Mouse (Mus musculus) layer of hippocampus, adult 18-20 months (tissue): ENCODE data around the gene Csrnp1. TPM values are rescaled to one million over a fixed set of nuclear protein-coding genes. Genes with fewer than 3 reads are reported as not detected.

Experiments
- DNase-seq, 2 experiments: peaks; one replicate each; pipeline ENCODE4 v3.0.0; 2022; ENCODE audit warnings: low spot score in 2 of 2
- total RNA-seq, 2 experiments: library from RNA; stranded (reverse); gene quantifications; 2 replicates each; pipeline ENCODE4 v1.2.3; 2021

The Csrnp1 gene
- total RNA-seq, 2 experiments from 2014 or later, result 13.1 to 15.7 TPM

- no peak for DNase-seq
Observed at GRCm38 (mm10) chr9:119978151-119978810, 6.2 kb downstream of the Csrnp1 start.

- peak in 1 of 2 experiments; percentile 68 for DNase-seq
Observed at GRCm38 (mm10) chr9:119977557-119978060, 6.8 kb downstream of the Csrnp1 start.

DNA sequence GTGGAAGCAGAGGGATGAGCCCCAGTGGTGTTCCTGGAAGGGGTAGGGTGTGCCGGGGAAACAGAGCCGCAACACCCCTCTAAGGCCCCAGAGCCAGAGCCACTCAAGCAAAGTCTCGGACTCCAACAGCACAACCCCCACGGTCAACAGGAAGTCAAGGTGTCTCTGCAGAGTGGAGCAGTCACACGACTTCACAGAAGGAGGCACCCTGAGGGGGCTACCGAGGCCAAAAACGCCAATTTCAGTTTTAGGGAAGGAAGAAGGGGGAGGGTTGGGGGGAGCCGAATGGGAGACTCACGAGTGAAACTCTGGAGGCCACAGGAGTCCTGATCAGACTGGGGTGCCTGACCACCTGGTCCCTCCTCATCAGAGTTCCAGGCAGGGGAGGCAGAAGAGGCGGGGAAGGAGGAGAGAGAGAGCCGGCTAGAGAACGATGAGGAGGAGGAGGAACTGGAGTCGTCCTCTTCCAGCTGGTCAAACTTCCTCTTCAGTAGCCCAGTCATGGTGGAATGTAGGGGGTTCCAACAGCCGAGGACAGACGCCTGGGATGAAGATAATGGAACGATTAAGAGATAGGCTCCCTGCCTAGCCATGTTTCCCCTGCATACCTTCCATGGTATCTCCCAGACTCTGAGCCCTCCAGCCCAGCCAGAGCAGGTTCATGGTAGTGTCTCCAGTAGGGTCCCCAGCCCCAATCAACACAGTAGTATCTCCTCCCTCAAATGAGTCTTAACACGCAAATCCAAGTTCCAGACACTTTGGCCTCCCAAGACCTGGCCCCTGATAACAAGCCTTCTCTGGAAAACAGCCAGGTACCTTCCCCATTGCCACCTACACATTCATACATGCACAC lies 7.5 kb downstream of the Csrnp1 start:
- no peak for DNase-seq

DNA sequence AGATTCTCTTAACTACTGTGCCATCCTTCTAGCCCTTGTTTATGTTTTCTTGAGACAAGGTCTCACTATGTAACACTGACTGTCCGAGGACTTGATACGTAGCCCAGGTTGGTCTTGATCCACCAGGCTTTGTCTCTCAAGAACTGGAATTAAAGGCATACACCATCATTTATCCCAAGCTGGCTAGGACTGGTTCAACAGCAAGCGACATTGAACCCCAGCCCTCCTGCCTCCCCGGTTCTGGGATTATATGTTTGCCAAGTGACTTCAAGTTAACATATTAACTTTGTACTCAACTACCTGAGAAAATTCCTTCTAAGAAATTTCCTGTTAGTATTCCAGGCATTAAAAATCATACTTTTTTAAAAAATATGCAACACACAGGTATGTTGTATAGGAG lies 9.2 kb downstream of the Csrnp1 start:
- no peak for DNase-seq

DNA sequence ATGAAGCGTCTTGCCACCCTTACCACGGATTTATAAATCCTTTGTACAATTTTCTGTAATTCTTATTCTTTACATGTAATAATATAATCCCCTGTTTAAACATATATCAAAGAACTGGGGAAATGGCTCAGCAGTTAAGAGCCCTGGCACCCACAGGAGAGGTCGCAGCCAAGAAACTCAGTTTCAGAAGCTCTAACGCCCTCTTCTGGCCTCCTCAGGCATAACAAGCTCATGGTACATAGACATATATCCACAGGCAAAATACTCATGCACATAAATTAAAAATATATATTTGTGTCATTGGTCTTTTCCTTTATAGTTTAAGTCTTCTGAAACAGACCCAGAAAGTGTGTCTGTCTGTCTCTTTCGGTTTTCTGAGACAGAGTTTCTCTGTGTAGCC lies 9.8 kb downstream of the Csrnp1 start:
- DNase-seq, result no peak

DNA sequence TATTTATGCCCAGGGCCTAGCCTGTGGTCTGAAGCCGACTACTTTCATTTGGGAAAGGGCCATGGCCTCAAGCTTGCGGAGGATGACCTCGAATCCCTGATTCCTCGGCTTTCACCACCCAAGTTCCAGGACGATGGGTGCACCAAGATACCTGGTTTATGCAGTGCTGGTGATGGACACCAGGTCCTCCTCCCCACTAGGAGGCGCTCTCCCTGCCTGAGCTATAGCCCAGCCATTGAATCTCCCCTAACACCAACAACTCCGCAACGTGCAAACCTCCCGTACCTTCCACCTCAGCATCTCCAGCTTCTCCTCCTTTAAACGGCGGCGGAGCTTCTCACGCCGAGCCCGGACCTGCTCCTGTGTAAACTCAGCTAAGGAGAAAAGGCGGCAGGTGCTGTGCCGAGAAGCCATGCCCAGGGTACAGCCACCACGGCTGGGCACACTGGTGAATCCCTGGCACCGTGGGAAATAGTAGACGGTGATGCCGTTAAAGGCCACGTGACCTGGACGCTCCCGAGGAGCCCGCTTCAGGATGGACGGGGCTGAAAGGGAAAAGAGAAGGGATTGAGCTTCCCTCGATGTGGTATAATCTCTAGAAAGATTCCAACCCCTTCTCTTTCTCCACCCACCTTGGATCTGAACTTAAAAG lies 10.5 kb downstream of the Csrnp1 start:
- DNase-seq, result no peak

DNA sequence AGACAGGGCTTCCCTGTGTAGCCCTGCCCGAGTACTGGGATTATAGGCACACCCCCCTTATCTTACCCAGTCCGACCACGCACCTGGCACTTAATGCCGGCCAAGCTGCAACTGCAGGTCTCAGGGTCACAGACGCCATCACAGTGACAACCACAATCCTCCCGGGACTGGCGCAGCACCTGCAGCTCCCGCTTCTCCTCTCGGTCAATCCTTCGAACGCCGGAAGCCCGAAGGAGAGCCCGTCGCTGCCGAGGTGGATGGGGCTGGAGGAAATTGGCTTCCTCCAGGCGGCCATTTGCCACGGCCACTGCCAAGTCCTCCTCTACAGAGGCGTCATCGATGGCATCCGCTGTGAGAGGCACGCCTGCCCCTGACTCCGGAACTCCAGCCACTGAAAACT lies 11.2 kb downstream of the Csrnp1 start:
- DNase-seq, result no peak

DNA sequence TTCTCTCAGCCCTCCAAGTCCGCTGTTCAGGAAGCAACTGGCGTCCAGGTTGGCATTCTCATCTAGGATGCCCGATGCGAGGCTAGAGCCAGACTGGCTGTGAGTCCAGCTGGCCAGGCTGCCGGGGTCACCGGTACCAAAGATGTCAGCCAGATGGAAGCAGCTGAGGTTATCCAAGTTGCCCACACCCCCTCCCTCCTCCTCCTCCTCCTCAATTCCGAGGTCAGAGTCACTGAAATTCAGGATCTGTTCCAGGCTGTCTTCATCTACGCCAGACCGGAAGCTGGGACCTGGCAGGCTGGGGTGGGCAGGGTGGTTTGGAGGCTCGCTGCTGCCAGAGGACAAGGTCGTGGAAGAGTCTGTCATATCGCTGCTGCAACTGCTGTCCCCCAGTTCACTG lies 11.9 kb downstream of the Csrnp1 start:
- no peak for DNase-seq

GRCm38 (mm10) chr9:119972166-119972565 lies 12.3 kb downstream of the Csrnp1 start:
- no peak for DNase-seq

GRCm38 (mm10) chr9:119970763-119971656 lies 13.4 kb downstream of the Csrnp1 start:
- peak in 1 of 2 experiments; percentile 56 for DNase-seq

GRCm38 (mm10) chr9:119970221-119970620 lies 14.2 kb downstream of the Csrnp1 start:
- no peak for DNase-seq

- DNase-seq, result no peak
Observed at GRCm38 (mm10) chr9:119969811-119970210, 14.6 kb downstream of the Csrnp1 start.

- DNase-seq, result no peak
Observed at GRCm38 (mm10) chr9:119966221-119966910, 18.1 kb downstream of the Csrnp1 start.

DNA sequence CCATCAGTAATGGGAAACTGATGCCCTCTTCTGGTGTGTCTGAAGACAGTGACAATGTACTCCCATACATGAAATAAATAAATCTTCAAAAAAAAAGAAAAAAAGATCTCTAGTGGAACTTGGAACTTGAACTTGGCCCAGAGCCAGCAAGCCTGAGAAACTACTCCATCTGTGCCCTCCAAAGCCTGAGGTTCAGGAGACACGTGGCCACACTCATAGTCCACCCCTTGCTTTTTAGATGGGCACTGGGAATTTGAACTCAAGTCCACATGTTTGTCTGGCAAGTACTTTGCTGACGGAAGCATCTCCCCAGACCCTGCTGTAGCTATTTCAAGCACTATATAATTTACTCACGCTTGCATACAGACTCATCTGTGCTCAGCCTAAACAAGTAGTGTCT lies 19.3 kb downstream of the Csrnp1 start:
- DNase-seq, result no peak

- DNase-seq, result no peak
Observed at GRCm38 (mm10) chr9:119964206-119964605, 20.3 kb downstream of the Csrnp1 start.

DNA sequence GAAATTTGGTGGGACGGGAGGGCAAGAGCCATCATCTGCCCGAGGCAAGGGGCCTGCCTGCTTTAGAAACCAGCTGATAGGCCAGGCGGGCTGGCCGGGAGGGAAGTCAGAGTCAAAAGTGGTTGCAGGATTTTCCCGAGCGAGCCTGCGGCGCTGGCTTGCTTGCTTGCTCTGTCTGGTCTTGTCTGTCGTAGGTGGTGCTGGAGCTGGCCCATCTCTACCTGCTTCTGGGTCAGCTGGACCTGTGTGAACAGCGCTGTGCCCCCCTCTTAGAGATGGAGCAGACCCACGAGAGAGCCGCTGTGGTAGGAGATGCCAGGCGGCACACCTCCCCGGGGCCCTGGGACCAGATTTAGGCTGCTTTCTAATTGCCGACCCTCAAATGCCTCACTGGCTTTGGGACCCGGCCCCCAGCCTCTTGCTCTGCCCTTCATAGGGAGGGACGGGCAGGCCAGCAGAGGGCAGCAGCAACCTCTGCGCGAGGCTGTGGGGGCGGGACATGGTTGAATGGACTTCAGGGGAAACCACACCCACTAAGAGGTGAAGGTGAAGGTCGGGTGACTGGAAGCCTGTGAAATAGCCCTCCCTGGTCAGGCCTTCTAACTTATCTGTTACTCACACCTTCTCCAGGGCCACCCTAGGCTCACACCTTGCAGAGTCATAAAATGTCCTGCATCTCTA lies 21.3 kb downstream of the Csrnp1 start:
- DNase-seq, result no peak

DNA sequence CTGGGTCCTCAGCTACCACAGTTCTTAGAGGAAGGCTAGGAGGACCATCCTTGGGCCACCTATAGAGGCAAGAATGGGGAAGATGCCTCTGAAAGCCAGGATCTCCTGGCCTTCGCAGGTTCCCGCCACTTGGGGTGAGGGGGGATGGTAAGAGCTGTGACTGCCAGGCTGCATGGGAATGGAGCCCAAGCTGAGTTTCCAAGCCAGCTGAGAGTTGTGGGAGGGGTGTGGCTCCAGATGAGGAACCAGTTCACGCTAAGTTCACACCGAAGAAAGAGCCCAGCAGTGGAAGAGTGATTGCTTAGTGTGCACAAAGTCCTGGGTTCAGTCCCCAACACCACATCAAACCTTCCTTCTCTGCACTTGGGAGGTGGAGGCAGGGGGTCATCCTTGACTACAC lies 22.2 kb downstream of the Csrnp1 start:
- no peak for DNase-seq

DNA sequence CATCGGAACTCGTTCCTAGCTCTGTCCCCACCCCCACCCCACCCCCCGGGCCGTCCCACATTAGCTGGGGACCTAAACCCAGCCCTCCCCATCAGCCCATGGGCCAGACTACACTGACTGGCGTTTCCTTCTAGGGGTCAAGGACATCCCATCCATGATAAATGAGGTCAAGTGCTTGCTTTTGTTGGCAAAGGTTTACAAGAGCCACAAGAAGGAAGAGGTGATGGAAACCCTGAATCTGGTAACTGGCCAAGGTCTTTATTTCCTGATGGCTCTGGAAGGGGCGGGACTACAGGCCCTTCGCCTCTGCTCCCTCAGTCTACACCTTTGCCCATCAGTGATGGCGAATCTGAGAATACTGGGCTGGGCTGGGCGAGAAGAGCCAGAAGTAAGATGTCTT lies 25.6 kb downstream of the Csrnp1 start:
- no peak for DNase-seq

DNA sequence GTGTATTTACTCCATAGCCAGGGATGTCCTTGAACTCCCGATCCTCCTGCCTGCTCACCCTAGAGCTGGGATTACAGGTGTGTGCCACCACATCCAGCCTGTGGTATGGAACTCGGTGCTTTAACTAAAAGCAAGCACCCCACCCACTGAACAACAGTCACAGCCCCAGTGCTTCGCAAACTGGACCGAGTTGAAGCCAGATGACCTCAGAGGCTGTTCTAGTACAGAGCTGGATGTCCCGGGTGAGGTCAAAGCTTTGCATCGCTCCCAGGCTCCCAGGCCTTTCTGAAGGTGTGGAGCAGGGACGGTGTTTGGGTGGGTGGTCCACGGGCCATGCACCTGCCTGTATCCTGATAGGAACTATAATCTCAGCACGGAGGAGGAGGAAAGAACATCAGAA lies 33.1 kb downstream of the Csrnp1 start:
- no peak for DNase-seq

DNA sequence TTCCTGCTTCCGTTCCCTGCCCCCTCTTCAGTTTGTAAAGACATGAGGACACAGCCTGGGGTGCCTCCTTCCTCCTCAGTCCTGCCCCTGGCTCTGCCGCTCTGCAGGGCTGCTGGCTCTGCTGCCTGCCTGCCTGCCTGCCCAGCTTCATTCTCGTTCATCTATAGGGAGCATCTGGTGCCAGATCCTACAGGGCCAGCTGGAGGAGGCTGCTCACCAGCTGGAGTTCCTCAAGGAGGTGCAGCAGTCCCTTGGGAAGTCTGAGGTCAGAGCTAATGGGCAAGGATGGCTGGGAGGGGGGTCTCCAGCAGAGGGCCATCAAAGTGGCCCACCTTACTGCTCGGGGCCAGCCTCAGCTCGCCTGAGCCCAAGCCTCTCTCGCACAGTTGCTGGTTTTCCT lies 34.0 kb downstream of the Csrnp1 start:
- DNase-seq, result no peak
